Mouse (Mus musculus) thymus, adult 2 months (tissue): ENCODE data around the gene Gm20388.

ENCODE experiments used
- CTCF ChIP-seq: fragments of 200-500 bp; IDR thresholded peaks from 2 replicates; pipeline ENCODE4 v1.5.1; 2012; ENCODE audit warnings: mild to moderate bottlenecking, control low read depth, low read length, moderate library complexity, borderline replicate concordance; ENCODE audit not compliant: control insufficient read depth, poor library complexity, insufficient read depth; ENCODE audit errors: extremely low read depth
- POLR2A ChIP-seq: fragments of 200-500 bp; IDR thresholded peaks from 2 replicates; pipeline ENCODE4 v1.6.1; 2012; ENCODE audit warnings: mild to moderate bottlenecking, low read length, control low read depth, moderate library complexity; ENCODE audit not compliant: control insufficient read depth, poor library complexity, insufficient read depth; ENCODE audit errors: extremely low read depth

DNA sequence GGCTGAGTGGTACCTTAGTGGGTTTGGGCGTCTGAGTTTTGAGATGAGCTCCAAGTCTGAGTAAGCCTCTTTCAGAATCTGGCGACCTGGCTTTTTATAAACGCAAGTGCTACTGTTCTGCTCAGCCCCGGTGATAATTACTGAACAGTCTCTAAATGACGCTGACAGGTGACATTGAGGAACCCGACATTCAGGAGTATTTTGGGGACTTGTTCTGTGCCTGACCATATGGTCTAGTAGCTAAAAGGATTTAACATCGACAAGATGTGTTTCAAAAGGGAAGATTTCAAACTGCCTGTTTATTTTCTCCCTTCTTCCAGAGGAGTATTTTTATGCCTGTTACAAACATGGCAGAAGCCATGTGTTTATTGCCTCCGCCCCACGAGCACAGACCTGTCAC is 4382.3 kb downstream of the Gm20388 start:
- TF ChIP-seq CTCF: no peak
- TF ChIP-seq POLR2A: no peak
